Mouse (Mus musculus): Measurements from ENCODE around the gene Grik1.

The Grik1 gene

DNA sequence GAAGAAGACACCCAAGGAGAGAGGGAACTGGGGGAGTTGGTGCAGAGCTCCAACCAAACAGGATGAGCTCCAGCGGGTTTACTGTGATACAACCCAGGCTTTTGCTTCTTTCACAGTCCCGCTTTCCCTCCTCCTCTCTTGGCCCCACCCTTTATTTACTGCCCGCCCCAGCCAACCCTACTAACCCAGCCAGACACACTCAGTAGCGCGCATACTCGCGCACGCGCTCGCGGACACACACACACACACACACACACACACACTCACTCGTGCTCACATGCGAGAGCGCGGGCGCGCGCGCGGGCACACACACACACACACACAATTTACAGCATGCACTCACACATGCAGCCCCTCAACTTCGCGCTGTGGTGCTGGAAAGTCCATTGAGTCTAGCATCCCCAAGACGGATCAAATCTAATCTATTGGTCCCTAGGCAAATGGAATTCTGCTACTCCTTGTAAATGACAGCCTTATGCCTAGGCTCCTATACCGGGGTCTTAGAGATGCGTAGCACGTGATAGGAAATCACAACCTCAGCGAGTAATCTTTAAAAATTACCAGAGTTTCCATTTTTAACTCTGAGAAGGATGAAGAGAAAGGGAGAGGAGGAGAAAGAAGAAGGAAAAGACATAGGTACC lies at the start of gene Grik1:
Grik1 (minus strand) TSS at position 134 of the 641 bp plus-strand sequence.
- DNase-seq (ENCODE audit: low spot score), result no peak

DNA sequence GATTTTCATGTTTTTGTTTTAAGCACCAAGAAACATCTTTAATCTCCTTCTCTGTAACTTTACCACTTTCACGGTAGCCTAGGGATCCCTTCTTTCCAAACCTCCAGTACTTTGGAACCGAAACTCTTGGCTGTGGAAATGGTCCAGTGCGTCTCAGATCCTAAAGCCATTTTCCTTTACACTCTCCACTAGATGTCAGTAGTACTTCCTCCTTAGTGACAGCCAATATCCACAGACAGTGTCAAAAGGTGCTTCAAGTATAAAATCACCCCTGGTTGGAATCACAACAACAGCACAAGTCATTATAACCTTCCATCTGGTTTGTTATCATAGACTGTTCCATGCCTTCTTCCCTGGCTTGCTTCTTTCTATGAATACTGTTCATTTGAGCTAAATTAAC lies 4.1 kb upstream of the Grik1 start:
- no peak for DNase-seq (ENCODE audit: low spot score)

DNA sequence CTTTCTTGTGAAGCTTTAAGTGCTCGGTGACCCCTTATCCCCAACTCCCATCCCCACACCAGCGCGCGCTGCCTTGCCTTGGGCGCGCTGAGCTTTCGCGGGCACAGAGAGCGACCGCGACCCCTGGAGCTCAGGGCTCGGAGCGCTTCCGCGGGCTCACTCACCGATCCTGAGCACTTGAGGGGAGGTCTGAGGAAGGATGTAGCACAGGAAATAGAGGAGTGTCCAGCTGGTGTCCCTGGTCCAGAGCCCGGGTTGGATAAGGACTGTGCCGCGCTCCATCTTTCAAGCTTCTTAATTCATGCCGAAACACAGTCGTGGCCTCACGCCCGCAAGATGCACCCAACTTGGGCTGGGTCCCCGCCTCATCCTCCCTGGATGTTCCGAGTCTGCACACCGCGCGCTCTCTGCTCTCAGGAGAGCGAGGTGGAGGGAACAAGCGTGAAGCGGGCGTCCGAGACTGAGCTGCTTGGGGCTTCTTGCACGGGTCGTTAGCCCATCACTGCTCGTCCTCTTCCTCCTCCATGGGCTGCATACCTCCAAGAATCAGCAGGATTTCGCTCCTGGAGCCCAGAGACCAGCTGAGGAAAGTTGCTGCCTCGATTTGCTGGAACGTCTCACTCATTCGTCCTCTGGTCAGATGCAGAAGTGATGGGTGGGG lies 514 bp downstream of the Grik1 start:
- no peak for DNase-seq (ENCODE audit: low spot score)

DNA sequence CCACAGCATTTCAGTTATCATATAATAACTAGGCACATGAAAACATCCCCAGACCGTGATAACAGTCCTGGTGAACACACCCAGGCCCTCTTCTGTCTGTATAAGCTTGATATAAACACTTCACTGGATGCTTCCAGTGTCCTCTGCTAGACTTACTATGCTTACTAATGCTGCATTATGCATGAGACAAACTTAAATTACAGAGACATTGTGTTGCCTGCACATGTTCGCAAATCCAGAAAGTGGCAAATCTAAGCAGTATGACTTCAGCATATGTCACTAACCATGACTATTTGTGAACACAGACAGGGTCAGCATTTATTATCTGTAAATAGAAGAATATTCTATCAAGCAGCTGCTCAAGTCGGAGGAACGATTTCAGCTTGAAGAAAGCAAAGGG lies 31.7 kb downstream of the Grik1 start:
- no peak for DNase-seq (ENCODE audit: low spot score)

DNA sequence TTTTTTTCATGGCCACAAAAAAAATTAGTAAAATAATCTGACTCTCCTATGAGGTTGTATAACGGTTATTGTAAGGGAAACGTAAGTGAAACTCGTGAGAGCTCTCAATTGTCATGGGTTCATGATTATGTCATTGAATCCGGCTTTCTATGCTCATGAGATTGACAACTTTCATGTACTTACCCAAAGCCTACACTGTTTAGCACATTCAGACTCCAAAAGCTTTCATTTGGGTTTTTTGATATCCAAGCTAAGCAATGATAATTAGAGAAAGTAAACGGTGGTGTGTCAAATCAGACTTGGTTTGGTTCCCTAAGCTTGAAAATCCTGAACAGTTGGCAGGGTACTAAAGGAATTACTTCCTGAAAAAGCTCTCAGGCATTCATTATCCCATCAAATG lies 33.0 kb downstream of the Grik1 start:
- no peak for DNase-seq (ENCODE audit: low spot score)

DNA sequence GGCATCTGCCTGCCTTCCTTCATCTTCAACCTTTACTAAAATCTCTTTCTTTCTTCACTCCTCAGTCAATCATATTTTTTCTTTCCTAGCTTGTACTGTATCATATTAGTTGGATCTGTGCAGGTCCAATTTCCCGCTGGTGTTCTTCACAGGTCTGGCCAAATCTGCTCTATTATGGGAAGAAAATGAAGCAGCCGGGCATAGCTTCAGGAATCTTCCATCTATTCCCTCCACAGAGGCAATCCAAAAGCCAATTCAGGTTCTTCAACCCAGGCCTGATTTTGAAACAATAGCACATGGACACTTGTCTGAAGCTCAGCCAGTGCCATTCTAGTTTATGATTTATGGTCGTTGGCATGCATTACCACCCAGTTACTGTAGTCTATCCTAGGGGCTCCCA lies 34.0 kb downstream of the Grik1 start:
- DNase-seq (ENCODE audit: low spot score), result no peak

DNA sequence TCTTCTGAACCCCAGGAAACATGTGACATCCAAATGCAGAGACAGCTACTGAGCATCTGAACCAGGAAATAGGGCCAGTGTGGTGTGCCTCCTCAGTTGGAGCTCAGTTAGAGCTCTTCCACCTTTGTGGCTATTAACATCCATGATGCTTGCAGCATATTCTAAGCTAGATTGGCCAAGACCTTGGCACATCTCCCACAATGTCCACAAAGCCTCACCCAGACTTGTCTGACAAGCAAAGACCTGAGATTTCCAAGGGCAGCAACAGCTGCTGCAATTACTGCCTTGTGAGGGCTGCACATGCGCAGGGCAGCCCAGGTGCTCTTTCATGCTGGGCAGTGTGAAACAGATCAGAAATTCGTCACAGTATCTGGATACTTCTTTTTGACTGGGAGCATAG lies 37.4 kb downstream of the Grik1 start:
- DNase-seq (ENCODE audit: low spot score), result no peak

DNA sequence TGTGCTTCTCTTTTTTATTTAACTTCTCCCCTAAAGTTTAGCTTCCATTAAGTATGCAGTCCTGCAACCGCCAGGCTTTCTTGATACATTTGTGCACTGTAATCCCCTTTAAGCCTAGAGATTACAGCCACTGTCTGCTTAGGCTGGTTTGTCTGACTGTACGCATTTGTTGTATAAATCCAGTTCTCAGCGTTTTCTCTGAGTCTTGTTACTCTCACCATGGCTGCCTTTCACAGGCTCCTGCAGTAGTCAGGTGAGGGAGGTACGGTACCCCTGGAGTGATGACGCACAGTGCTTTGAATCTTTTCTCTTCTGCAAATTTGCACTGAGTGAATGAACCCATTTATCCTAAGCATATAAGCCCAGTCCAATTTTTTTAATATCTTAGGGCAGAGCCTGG lies 39.0 kb downstream of the Grik1 start:
- no peak for DNase-seq (ENCODE audit: low spot score)

DNA sequence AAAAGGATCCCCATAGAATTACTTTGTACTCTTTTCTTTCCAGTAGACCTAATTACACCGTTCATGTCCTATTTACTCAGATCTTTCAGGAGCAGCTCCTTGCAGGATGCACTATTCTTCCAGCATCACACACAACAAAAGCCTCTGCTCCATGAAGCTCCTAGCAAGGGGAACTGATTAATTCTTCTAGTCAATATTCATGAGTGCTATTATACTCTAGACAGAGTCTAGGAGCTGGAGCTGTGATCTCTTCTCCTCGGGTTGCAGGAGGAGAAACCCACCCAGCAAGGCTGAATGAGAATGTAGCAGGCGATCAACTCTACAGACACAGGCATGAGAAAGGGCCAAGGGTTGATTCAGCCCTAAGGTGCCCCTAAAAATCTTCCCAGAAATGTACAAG lies 40.2 kb downstream of the Grik1 start:
- no peak for DNase-seq (ENCODE audit: low spot score)

DNA sequence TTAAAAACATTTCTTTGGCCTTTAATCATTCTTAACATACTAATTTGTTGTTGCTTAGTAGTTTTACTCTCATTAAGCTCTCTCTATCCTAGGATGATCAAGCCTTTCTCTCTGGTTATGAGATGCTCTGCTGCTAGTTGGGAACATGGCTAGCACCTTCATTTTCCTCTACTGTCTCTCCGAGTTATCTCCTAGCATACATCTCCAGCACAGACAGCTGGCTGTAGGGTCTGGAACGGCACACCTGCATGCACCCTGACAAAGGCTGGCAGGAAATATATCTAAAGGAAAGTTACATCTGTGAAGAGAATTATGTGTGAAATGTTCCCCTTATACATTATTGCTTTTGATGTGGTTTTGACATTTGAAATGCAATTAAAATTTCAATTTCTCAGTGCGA lies 42.5 kb downstream of the Grik1 start:
- no peak for DNase-seq (ENCODE audit: low spot score)

DNA sequence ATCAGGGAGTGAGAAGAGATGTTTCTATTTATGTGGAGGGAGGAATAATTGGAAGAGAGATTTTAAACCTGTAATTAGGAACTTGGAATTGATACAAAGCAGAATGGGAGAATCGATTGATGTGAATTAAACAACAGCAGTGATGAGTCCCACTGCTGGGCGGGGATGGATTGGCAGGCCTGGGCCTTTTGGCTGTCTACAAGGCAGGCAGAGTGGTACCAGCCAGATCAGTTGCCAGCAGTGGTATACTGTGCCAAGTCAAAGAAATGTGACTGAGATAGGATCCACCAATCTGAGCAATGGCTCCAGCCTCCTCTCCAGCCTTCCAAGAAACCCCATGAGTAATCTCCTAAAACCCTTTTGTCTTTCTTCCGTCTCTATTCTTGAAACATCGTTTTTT lies 45.4 kb downstream of the Grik1 start:
- DNase-seq (ENCODE audit: low spot score), result no peak

DNA sequence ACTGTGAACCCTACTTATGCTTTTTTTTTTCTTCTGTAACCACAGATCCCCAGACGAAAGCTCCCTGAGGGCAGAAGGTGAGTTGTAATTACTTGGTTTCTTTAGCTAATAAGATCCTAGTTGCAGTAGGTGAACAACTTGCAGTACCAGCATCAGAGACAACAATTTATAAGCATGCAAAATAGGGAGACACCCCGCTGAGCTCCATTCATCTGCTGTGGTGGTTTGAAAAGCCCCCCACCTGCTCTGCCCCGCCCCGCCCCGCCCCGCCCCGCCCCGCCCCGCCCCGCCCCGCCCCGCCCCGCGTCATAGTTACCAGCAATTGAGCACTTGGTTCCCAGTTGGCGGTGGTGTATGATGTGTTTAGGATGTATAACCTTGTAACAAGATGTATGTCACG lies 64.4 kb downstream of the Grik1 start:
- DNase-seq (ENCODE audit: low spot score), result no peak

DNA sequence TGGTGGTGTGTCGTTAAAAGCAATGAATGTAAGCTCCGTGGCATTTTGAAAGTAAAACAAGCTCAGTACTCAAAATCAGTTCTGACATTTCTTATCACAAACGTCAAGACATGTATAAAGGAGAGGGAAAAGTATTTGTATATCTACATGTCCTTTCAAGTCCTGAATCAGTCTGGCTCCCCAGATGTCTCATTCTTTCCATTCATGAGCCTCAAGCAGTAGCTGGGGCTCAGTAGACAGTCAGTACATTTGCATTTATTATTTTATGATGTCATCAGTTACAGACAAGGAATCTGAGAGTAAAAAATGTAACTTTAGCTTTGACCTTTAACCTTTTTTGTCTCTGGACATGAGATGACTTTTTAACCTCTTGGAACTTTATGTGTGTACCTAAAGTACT lies 68.1 kb downstream of the Grik1 start:
- no peak for DNase-seq (ENCODE audit: low spot score)

DNA sequence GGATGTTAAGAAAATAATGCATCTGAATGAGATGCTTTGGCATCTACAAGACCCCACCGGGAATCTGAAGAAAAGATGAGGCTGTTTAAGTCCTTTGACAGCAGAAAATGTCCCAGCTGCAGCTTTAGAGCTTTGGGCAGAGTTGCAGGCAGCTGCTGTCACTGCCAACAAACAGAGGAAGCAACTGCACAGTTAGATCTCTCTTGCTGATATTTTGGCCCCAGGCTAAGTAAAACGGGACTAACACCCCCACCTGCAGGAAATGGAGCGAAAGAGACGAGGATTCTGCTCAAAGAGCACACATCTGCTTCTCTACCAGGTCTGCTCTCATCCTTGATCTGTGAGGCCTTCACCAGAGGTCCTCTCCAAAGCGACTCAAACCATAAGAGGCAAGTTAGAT lies 77.5 kb downstream of the Grik1 start:
- DNase-seq (ENCODE audit: low spot score), result no peak

DNA sequence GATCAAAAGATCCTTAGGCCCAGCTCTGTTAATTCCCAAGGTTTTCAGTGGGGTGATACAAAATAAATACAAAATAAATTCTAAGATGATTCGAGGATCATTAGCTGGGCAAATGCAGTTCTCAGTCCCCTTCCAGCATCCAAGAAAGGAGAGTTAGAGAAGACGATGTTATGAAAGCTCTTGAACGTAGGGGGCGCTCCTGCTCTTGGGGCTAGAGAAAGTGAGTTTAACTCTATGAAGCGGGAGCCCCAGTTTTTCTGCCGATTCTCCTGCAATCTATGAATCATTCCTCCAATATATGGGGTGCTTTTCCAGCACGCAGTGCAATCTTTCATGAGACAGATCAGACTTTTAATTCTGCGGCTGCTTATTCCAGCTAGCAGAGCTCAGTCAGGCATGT lies 78.2 kb downstream of the Grik1 start:
- DNase-seq (ENCODE audit: low spot score), result no peak

DNA sequence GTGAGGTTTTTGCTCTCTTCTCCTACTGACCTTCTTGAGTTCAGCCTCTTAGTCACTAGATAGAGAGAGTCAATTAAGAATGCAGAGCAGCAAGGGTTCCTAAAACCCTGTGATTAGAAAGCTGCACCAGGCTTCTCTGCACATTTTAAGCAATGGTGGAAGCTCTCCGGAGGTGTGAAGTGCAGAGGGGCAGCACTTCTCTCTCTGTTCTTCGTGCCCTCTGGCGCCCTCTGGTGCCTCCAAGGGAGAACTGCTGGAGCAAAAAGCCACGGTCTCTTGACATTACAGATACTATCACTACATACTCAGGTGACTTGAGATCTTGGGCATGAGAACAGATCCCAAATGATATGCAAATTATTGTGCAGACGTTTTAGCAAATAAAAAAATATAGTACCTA lies 85.7 kb downstream of the Grik1 start:
- peak; percentile 56 for DNase-seq (ENCODE audit: low spot score)

DNA sequence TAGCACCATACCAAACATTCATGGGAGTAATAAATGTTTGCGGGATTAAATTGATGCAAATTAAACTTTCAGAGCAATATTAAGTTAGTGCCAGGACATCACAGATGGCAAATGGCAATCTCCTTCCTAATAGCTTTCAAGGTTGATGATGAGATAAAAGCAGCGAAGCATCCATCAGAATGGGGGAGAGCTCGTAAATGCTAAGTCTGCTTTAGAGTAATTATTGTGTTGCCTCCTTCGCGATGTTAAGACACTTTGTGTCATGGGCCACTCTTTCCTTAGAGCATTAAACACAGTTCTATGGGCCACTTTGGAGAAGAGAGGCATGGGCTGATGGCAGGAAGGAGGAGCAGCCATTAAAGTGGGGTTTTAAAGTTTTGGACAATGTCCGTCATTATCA lies 86.1 kb downstream of the Grik1 start:
- DNase-seq (ENCODE audit: low spot score), result no peak

DNA sequence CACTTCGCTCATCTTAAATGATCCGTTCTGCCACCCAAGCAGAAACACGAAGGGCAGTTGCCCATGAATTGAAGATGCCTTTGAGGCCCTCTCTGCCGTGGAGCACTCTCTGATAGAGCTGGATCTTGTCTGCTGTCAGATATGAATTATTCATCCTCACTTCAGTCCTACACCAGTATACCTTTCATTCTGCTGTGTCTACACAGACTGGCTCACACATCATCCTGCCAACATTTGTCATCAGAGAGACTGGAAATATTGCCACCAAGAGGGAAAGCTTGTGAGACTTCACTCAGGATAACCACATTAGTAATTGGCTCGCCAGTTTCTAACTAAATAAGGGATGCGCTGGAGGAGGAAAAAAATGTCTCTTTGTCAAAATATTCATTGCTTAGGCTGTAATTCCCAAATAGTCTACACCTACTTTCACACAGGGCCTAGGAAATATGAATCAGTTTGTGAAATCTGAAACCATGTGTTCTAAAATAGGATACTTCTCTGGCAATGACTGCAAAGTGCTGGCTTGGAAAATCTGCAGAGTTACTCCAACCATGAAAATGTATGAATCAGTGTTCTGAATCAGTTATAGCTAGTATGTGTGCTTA lies 102.5 kb downstream of the Grik1 start:
- no peak for DNase-seq (ENCODE audit: low spot score)

DNA sequence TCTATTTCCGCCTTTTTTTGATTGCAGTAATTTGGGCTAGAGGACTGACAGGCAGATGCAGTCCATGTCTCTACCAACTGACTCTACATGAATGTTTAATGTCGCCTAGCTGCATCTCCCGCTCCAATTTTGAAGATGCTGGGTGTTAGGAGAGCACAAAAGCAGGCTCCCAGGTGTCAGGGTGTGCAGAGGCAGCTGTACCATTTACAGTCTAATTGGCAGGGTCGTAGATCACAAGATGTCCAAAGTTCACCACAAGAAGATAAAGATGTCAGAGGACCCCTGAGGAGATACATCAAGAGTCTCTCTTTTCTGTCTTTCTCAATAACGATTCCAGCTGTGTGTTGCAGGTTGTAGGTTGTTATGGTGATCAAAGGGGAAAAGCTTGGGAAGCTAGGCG lies 111.3 kb downstream of the Grik1 start:
- DNase-seq (ENCODE audit: low spot score), result no peak

DNA sequence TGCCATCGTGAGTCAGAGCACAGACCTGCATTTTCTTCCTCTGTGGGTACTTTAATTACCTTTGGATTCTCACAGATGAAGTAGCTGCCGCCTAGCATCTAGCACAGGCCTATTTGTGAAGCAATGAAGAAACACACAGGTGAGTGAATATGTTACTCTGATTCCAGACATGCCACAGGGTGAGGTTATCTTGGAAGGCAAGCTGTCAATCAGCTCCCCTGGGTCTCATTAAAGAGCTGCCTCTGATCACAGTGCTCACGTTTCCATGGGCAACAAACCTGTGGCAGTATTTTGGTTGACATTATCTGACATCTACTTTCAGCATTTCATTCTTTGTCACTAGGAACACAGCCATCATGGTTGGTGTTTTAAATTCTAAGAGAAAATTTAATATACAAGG lies 112.7 kb downstream of the Grik1 start:
- no peak for DNase-seq (ENCODE audit: low spot score)

DNA sequence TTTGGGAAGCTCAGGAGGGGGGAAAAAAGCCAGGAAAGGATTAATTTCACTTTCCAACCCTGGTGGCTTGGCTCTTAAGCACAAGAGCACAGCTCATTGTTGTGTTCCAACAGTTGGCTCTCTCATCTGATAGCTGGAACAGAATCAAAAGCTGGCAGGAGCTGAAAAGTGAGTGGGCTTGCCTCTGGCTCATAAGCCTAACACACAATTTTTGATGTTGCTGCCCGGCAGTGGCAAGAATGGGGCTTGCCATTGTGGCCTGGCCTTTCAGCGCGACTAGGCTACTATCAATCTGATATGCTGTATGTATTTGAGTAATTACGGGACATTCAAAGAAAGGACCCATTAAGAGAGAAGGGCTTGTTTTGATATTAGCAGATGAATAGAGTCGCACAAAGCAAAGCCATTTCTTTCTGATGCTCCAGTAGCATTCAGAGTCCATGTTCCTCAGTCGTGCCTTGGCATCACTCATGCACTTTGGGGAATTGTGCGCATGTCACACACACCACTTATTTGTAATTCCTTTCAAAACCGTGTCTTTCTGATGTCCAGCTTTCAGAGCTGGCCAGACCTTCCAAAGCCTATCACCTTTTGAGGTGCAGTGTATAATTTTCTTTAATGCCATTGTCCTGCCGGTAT lies 115.9 kb downstream of the Grik1 start:
- peak; percentile 6 for DNase-seq (ENCODE audit: low spot score)

DNA sequence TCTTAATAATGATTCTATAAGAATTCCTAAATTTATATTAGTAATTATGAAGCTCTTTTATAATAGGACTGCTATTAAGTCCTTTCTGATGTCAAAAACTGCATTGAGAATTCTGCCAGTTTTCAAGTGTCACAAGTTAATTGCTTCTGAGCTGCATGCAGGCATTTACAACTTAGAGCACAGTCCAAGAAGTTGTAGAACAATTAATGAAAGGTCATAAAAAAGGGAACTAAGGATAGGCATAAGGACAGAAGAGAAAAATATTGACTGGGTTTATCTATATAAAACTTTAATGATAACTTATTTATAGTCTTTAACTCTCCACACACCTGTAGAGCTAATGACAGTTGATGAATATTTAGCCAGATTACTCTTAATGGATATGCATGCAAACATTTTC lies 123.5 kb downstream of the Grik1 start:
- DNase-seq (ENCODE audit: low spot score), result no peak

DNA sequence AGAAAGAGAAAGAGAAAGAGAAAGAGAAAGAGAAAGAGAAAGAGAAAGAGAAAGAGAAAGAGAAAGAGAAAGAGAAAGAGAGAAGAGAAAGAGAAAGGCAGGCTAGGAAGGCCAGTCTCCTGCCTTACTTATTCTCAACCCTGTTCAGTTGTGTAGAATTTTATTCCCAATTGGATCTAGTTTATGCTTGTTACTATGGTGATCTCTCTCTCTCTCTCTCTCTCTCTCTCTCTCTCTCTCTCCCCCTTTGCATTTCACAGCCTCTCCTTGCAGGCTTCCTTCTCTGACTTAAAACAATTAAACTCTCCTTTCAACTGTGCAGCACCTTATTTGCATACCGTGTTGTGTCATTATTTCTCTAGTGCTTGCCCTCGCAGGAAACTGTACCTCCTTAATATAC lies 147.5 kb downstream of the Grik1 start:
- DNase-seq (ENCODE audit: low spot score), result no peak
